Mouse (Mus musculus): Measurements from ENCODE around the gene Hoxd8. TPM values are rescaled to one million over a fixed set of nuclear protein-coding genes. Genes with fewer than 3 reads are reported as not detected.

Gene Hoxd8
- total and polyA plus RNA-seq, 2 experiments from 2014 or later, result 0.10 to 0.22 TPM

- WGBS, result 4% methylated on average over 3 of the region's 3 CpGs
- TF ChIP-seq CTCF (IDR thresholded peaks at IDR 0.05; ENCODE audit: low read depth), result no peak
- no peak for DNase-seq
These were observed 33.7 kb upstream of the Hoxd8 start for GRCm38 (mm10) chr2:74670632-74671188.

GRCm38 (mm10) chr2:74671847-74672246, 32.6 kb upstream of the Hoxd8 start:
- Histone ChIP-seq H3K9me3 (ENCODE audit: low read length) (no peaks in the 10 kb centered on the region), H3K4me3 (ENCODE audit: low read depth, low read length) (no peak overlapping the region), H3K4me1 (ENCODE audit: insufficient read depth) (no peaks in the 10 kb centered on the region), H3K36me3 (ENCODE audit: insufficient read depth) (no peaks in the 10 kb centered on the region), H3K4me2 (ENCODE audit: low read depth) (no peak overlapping the region), H3K27ac (ENCODE audit: low read depth, low read length) (no peak overlapping the region), H3K27me3 (ENCODE audit: insufficient read depth, low read length) (peaks cover 97% of the 10 kb centered on the region), H3K9ac (no peak overlapping the region)
- WGBS, result 9% methylated on average over 5 of the region's 5 CpGs
- TF ChIP-seq CTCF (IDR thresholded peaks at IDR 0.05; ENCODE audit: low read depth), result no peak
- DNase-seq, result no peak
- no peak for ATAC-seq

More at GRCm38 (mm10) chr2:74670632-74671188, 33.7 kb upstream of the Hoxd8 start:
- Histone ChIP-seq H3K4me1 (ENCODE audit: insufficient read depth) (no peaks in the 10 kb centered on the region), H3K27me3 (ENCODE audit: insufficient read depth, low read length) (peaks cover 96% of the 10 kb centered on the region), H3K27ac (ENCODE audit: low read depth, low read length) (no peak overlapping the region), H3K4me2 (ENCODE audit: low read depth) (no peak overlapping the region), H3K4me3 (ENCODE audit: low read depth, low read length) (no peak overlapping the region), H3K9me3 (ENCODE audit: low read length) (no peaks in the 10 kb centered on the region), H3K36me3 (ENCODE audit: insufficient read depth) (no peaks in the 10 kb centered on the region), H3K9ac (no peak overlapping the region)
- no peak for ATAC-seq

- Histone ChIP-seq H3K36me3 (ENCODE audit: insufficient read depth) (no peaks in the 10 kb centered on the region), H3K27ac (ENCODE audit: low read depth, low read length) (no peak overlapping the region), H3K9ac (no peak overlapping the region), H3K4me2 (ENCODE audit: low read depth) (peak overlapping the region; percentile 38; the same call in 1 of the 2 replicates), H3K27me3 (ENCODE audit: insufficient read depth, low read length) (peaks cover 97% of the 10 kb centered on the region), H3K4me3 (ENCODE audit: low read depth, low read length) (peak overlapping the region; percentile 23), H3K9me3 (ENCODE audit: low read length) (no peaks in the 10 kb centered on the region), H3K4me1 (ENCODE audit: insufficient read depth) (no peaks in the 10 kb centered on the region)
- WGBS, result 6% methylated on average over 40 of the region's 40 CpGs
- peak; percentile 80 for TF ChIP-seq CTCF (IDR thresholded peaks at IDR 0.05; ENCODE audit: low read depth)
- ATAC-seq (peak; percentile 65; the same call in 1 of the 2 replicates), DNase-seq (no peak)
These were observed 31.7 kb upstream of the Hoxd8 start for GRCm38 (mm10) chr2:74672481-74673362.

- ATAC-seq (no peak), DNase-seq (no peak)
- no peak overlapping the region for H3K4me3 ChIP-seq (ENCODE audit: low read depth, low read length)
- H3K27ac ChIP-seq (ENCODE audit: low read depth, low read length), result no peak overlapping the region
- no peaks in the 10 kb centered on the region for H3K4me1 ChIP-seq (ENCODE audit: insufficient read depth)
- H3K4me2 ChIP-seq (ENCODE audit: low read depth), result no peak overlapping the region
- peaks cover 96% of the 10 kb centered on the region for H3K27me3 ChIP-seq (ENCODE audit: insufficient read depth, low read length)
- 2% methylated on average over 24 of the region's 24 CpGs for WGBS
- no peaks in the 10 kb centered on the region for H3K9me3 ChIP-seq (ENCODE audit: low read length)
- H3K36me3 ChIP-seq (ENCODE audit: insufficient read depth), result no peaks in the 10 kb centered on the region
- no peak for TF ChIP-seq CTCF (IDR thresholded peaks at IDR 0.05; ENCODE audit: low read depth)
- H3K9ac ChIP-seq, result no peak overlapping the region
These were observed 30.5 kb upstream of the Hoxd8 start for GRCm38 (mm10) chr2:74673835-74674425.

GRCm38 (mm10) chr2:74674881-74675665, 29.3 kb upstream of the Hoxd8 start, which contains the start of gene Hoxd12:
Gene Hoxd12 (plus strand): TSS chr2:74675013.
- no peaks in the 10 kb centered on the region for H3K9me3 ChIP-seq (ENCODE audit: low read length)
- no peak within 1 kb of the TSS for H3K9ac ChIP-seq
- H3K4me3 ChIP-seq (ENCODE audit: low read depth, low read length), result no peak within 1 kb of the TSS
- H3K27me3 ChIP-seq (ENCODE audit: insufficient read depth, low read length), result peaks cover 97% of the 10 kb centered on the region
- no peak within 1 kb of the TSS for H3K4me2 ChIP-seq (ENCODE audit: low read depth)
- H3K27ac ChIP-seq (ENCODE audit: low read depth, low read length), result no peak within 1 kb of the TSS
- no peak for ATAC-seq
- TF ChIP-seq CTCF (IDR thresholded peaks at IDR 0.05; ENCODE audit: low read depth), result no peak
- no peaks in the 10 kb centered on the region for H3K36me3 ChIP-seq (ENCODE audit: insufficient read depth)
- WGBS, result 2% methylated on average over 47 of the region's 47 CpGs
- DNase-seq, result no peak
- H3K4me1 ChIP-seq (ENCODE audit: insufficient read depth), result no peaks in the 10 kb centered on the region

- no peak for ATAC-seq
- TF ChIP-seq CTCF (IDR thresholded peaks at IDR 0.05; ENCODE audit: low read depth), result no peak
- 6% methylated on average over 22 of the region's 24 CpGs for WGBS
These were observed 28.6 kb upstream of the Hoxd8 start for GRCm38 (mm10) chr2:74675666-74676282.

More at GRCm38 (mm10) chr2:74675666-74676282, 28.6 kb upstream of the Hoxd8 start:
- H3K27me3 ChIP-seq (ENCODE audit: insufficient read depth, low read length), result peaks cover 98% of the 10 kb centered on the region
- no peak overlapping the region for H3K27ac ChIP-seq (ENCODE audit: low read depth, low read length)
- H3K9me3 ChIP-seq (ENCODE audit: low read length), result no peaks in the 10 kb centered on the region
- no peak overlapping the region for H3K4me2 ChIP-seq (ENCODE audit: low read depth)
- no peaks in the 10 kb centered on the region for H3K4me1 ChIP-seq (ENCODE audit: insufficient read depth)
- H3K36me3 ChIP-seq (ENCODE audit: insufficient read depth), result no peaks in the 10 kb centered on the region
- no peak for DNase-seq
- H3K9ac ChIP-seq, result no peak overlapping the region
- H3K4me3 ChIP-seq (ENCODE audit: low read depth, low read length), result no peak overlapping the region
